Comparison of ENCODE assay signal across 10 mouse cellular contexts in genomic region chr1:78189016-78189415, GRCm38 (mm10). TPM values are rescaled to one million over a fixed set of nuclear protein-coding genes. Genes with fewer than 3 reads are reported as not detected.
DNase-seq lines count a peak whose midpoint lies in the region; ATAC-seq and TF ChIP-seq lines count a peak whose summit lies in the region.
"Had no signal": no experiment of that assay in that cellular context is flagged by ENCODE, and none has a peak within 500 bp of the region (broad histone marks: within the 10 kb centered on the region; RNA-seq: fewer than 3 reads in every experiment).

No protein-coding gene starts in this region.

- ATAC-seq in kidney, embryonic 16.5 days (ENCODE audit: low FRiP score, low TSS enrichment) = no peak
- ATAC-seq in embryonic facial prominence, embryonic 12.5 days (ENCODE audit: insufficient number of reproducible peaks, insufficient read depth, low FRiP score, low TSS enrichment) = no peak
- ATAC-seq in hindbrain, postnatal 0 days = no peak
- ATAC-seq in neural tube, embryonic 14.5 days (ENCODE audit: low read depth) = no peak

- H3K4me2 ChIP-seq in kidney, embryonic 16.5 days (replicated peaks; ENCODE audit: low read depth, low read length) = peak overlapping the region; percentile 43; the same call in 1 of the 2 replicates
- peak overlapping the region; percentile 58 for H3K4me2 ChIP-seq in embryonic facial prominence, embryonic 12.5 days (replicated peaks)
- peak overlapping the region; percentile 64 for H3K4me2 ChIP-seq in hindbrain, postnatal 0 days (ENCODE audit: low read depth, low read length)
- peak overlapping the region; percentile 49 for H3K4me2 ChIP-seq in neural tube, embryonic 14.5 days (ENCODE audit: low read depth, low read length)

- no peaks in the 10 kb centered on the region for H3K9me3 ChIP-seq in kidney, embryonic 16.5 days (ENCODE audit: low read length)
- H3K9me3 ChIP-seq in embryonic facial prominence, embryonic 12.5 days = no peaks in the 10 kb centered on the region
- H3K9me3 ChIP-seq in hindbrain, postnatal 0 days (ENCODE audit: low read length) = no peaks in the 10 kb centered on the region
- H3K9me3 ChIP-seq in neural tube, embryonic 14.5 days (ENCODE audit: control insufficient read depth, low read length) = no peaks in the 10 kb centered on the region

- no peak overlapping the region for H3K27ac ChIP-seq in kidney, embryonic 16.5 days (ENCODE audit: low read length)
- 0 out of 2 replicates have a peak overlapping the region, but pooled peaks have one; percentile 48 for H3K27ac ChIP-seq in embryonic facial prominence, embryonic 12.5 days
- peak overlapping the region; percentile 82 for H3K27ac ChIP-seq in hindbrain, postnatal 0 days
- H3K27ac ChIP-seq in neural tube, embryonic 14.5 days (ENCODE audit: low read depth, low read length) = peak overlapping the region; percentile 55; the same call in 1 of the 2 replicates
- no peak overlapping the region for H3K27ac ChIP-seq in thymus, adult 2 months (ENCODE audit: control insufficient read depth, insufficient read depth, low read length)

- no peak overlapping the region for H3K9ac ChIP-seq in kidney, embryonic 16.5 days (replicated peaks; ENCODE audit: low read length)
- peak overlapping the region; percentile 67 for H3K9ac ChIP-seq in embryonic facial prominence, embryonic 12.5 days
- peak overlapping the region; percentile 52 for H3K9ac ChIP-seq in hindbrain, postnatal 0 days (replicated peaks; ENCODE audit: low read length)
- no peak overlapping the region for H3K9ac ChIP-seq in neural tube, embryonic 14.5 days (replicated peaks; ENCODE audit: low read depth, low read length)

- 2% methylated on average over 16 of the region's 16 CpGs for WGBS in kidney, embryonic 16.5 days
- under 1% methylated on average over 16 of the region's 16 CpGs for WGBS in embryonic facial prominence, embryonic 12.5 days
- WGBS in hindbrain, postnatal 0 days = under 1% methylated on average over 16 of the region's 16 CpGs
- under 1% methylated on average over 16 of the region's 16 CpGs for WGBS in neural tube, embryonic 14.5 days
- WGBS in thymus, adult 2 months = 7% methylated on average over 16 of the region's 16 CpGs

- TF ChIP-seq POLR2A in thymus, adult 2 months (IDR thresholded peaks at IDR 0.05; ENCODE audit: control insufficient read depth, extremely low read depth, insufficient read depth, low read length, poor library complexity) = no peak

- peak overlapping the region; percentile 24 for H3K4me3 ChIP-seq in kidney, embryonic 16.5 days (ENCODE audit: low read length)
- peak overlapping the region; percentile 53 for H3K4me3 ChIP-seq in embryonic facial prominence, embryonic 12.5 days
- peak overlapping the region; percentile 42 for H3K4me3 ChIP-seq in hindbrain, postnatal 0 days (ENCODE audit: low read length)
- peak overlapping the region; percentile 30 for H3K4me3 ChIP-seq in neural tube, embryonic 14.5 days (ENCODE audit: low read depth, low read length)
- H3K4me3 ChIP-seq in thymus, adult 2 months (ENCODE audit: control insufficient read depth, insufficient read depth, low read length) = no peak overlapping the region

- H3K27me3 ChIP-seq in kidney, embryonic 16.5 days (ENCODE audit: insufficient read depth, low read length) = peaks cover 94% of the 10 kb centered on the region
- peaks cover 48% of the 10 kb centered on the region for H3K27me3 ChIP-seq in embryonic facial prominence, embryonic 12.5 days
- H3K27me3 ChIP-seq in hindbrain, postnatal 0 days (ENCODE audit: insufficient read depth, low read length) = peaks cover 20% of the 10 kb centered on the region
- H3K27me3 ChIP-seq in neural tube, embryonic 14.5 days (ENCODE audit: control insufficient read depth, insufficient read depth, low read length) = peaks cover 13% of the 10 kb centered on the region; the same call in 1 of the 2 replicates
- peaks cover 15% of the 10 kb centered on the region for H3K27me3 ChIP-seq in thymus, adult 2 months (ENCODE audit: control insufficient read depth, insufficient read depth, low read length)

- H3K4me1 ChIP-seq in kidney, embryonic 16.5 days (ENCODE audit: insufficient read depth, low read length) = peaks cover 17% of the 10 kb centered on the region
- H3K4me1 ChIP-seq in embryonic facial prominence, embryonic 12.5 days = 0 out of 2 replicates have a peak, but pooled peaks cover 4% of the 10 kb centered on the region
- H3K4me1 ChIP-seq in hindbrain, postnatal 0 days (ENCODE audit: insufficient read depth, low read length) = no peaks in the 10 kb centered on the region
- peaks cover 3% of the 10 kb centered on the region; the same call in 1 of the 2 replicates for H3K4me1 ChIP-seq in neural tube, embryonic 14.5 days (ENCODE audit: control insufficient read depth, insufficient read depth, low read length)
- no peaks in the 10 kb centered on the region for H3K4me1 ChIP-seq in thymus, adult 2 months (replicated peaks; ENCODE audit: control insufficient read depth, insufficient read depth, low read length)

- DNase-seq in kidney, postnatal 4 days = no peak
- DNase-seq in hindbrain, postnatal 0 days (ENCODE audit: low spot score) = peak; percentile 50
- DNase-seq in adrenal gland, postnatal 14 days = no peak
- DNase-seq in urinary bladder, postnatal 36 days (ENCODE audit: low spot score in 2 of 2) = no peak
- no peak for DNase-seq in thymus, adult 2 months
- DNase-seq: cerebellum, adult 11 months; kidney, postnatal 25 days had no signal

- no peak for TF ChIP-seq CTCF in hindbrain, postnatal 0 days (IDR thresholded peaks at IDR 0.05; ENCODE audit: low read depth)
- no peak for TF ChIP-seq CTCF in thymus, adult 2 months (IDR thresholded peaks at IDR 0.05; ENCODE audit: borderline replicate concordance, control insufficient read depth, extremely low read depth, insufficient read depth, low read length, poor library complexity)

- no peaks in the 10 kb centered on the region for H3K36me3 ChIP-seq in kidney, embryonic 16.5 days (ENCODE audit: insufficient read depth, low read length)
- no peaks in the 10 kb centered on the region for H3K36me3 ChIP-seq in embryonic facial prominence, embryonic 12.5 days
- no peaks in the 10 kb centered on the region for H3K36me3 ChIP-seq in hindbrain, postnatal 0 days (ENCODE audit: insufficient read depth, low read length)
- H3K36me3 ChIP-seq in neural tube, embryonic 14.5 days (ENCODE audit: control insufficient read depth, insufficient read depth, low read length) = no peaks in the 10 kb centered on the region
- no peaks in the 10 kb centered on the region for H3K36me3 ChIP-seq in thymus, adult 2 months (ENCODE audit: control insufficient read depth, insufficient read depth, low read length)

RNA-seq across cellular contexts. Expression of gene Pax3, which starts 7.9 kb away (rescaled TPM):
- polyA plus RNA-seq in kidney, embryonic 16.5 days (2015; fragmentation: Nextera tagmentation; extraction: Ambion mirVana) = 0.05 TPM in 1 of 2 replicates, not detected in the other
- polyA plus RNA-seq in embryonic facial prominence, embryonic 12.5 days (2016; fragmentation: Nextera tagmentation; extraction: Ambion mirVana) = 28.4 and 37.5 TPM in 2 replicates
- 8.0 and 11.9 TPM in 2 replicates for total RNA-seq in hindbrain, postnatal 0 days (2014; rRNA removed)
- 14.0 and 14.5 TPM in 2 replicates for polyA plus RNA-seq in hindbrain, postnatal 0 days (2015; fragmentation: Nextera tagmentation; extraction: Ambion mirVana)
- 4.6 and 6.3 TPM in 2 replicates for polyA plus RNA-seq in neural tube, embryonic 14.5 days (2014; fragmentation: Nextera tagmentation; extraction: Ambion mirVana)
- total RNA-seq in adrenal gland, postnatal 14 days (2021) = not detected in 2 replicates
- 0.09 and 0.11 TPM in 2 replicates for polyA plus RNA-seq in thymus, adult 2 months (2012; rRNA removed)

Comparison
In these comparisons a context has a peak if more than half of its experiments do, and no peak if none do; other contexts are left out.
1. H3K27ac ChIP-seq: peak in embryonic facial prominence, embryonic 12.5 days (single experiment), hindbrain, postnatal 0 days (single experiment) and neural tube, embryonic 14.5 days (single experiment); none in kidney, embryonic 16.5 days (single experiment) and thymus, adult 2 months (single experiment).
2. H3K9ac ChIP-seq: peak in embryonic facial prominence, embryonic 12.5 days (single experiment) and hindbrain, postnatal 0 days (single experiment); none in kidney, embryonic 16.5 days (single experiment) and neural tube, embryonic 14.5 days (single experiment).
3. Peak in every context shown above with its lines, with median percentiles within 50 percentile points of each other: H3K4me2 ChIP-seq.